Mouse (Mus musculus): ENCODE data around the gene Mrpl46. TPM values are rescaled to one million over a fixed set of nuclear protein-coding genes. Genes with fewer than 3 reads are reported as not detected.

The Mrpl46 gene
- polyA plus RNA-seq, 1 experiment: 22.3 TPM

GRCm38 (mm10) chr7:78737196-78737595, 46.1 kb downstream of the Mrpl46 start:
- Histone ChIP-seq H3K4me2 (ENCODE audit: low read depth) (no peak overlapping the region), H3K4me3 (no peak overlapping the region), H3ac (ENCODE audit: control insufficient read depth, insufficient read length) (no peak overlapping the region), H3K36me3 (ENCODE audit: control insufficient read depth, insufficient read depth) (no peaks in the 10 kb centered on the region), H3K79me2 (ENCODE audit: control insufficient read depth, insufficient read depth) (no peaks in the 10 kb centered on the region), H3K27me3 (ENCODE audit: control insufficient read depth, insufficient read depth, insufficient read length) (peaks cover 13% of the 10 kb centered on the region)
- no peak for TF ChIP-seq USF1 (IDR thresholded peaks at IDR 0.05; ENCODE audit: low read depth)
- TF ChIP-seq TCF3 (IDR thresholded peaks at IDR 0.05; ENCODE audit: insufficient read length, low read depth): no peak
- TF ChIP-seq MYOG (IDR thresholded peaks at IDR 0.05; ENCODE audit: control insufficient read depth in 1 of 3, insufficient read depth in 1 of 3, insufficient read length in 2 of 3, low read depth in 2 of 3): no peak
- TF ChIP-seq E2F4 (IDR thresholded peaks at IDR 0.05; ENCODE audit: insufficient read depth): no peak
- TF ChIP-seq REST (IDR thresholded peaks at IDR 0.05; ENCODE audit: insufficient read depth, insufficient read length): no peak
- TF ChIP-seq MAX (IDR thresholded peaks at IDR 0.05; ENCODE audit: low read depth): no peak
- no peak for TF ChIP-seq POLR2A (IDR thresholded peaks at IDR 0.05; ENCODE audit: insufficient read length, low read depth)
- TF ChIP-seq MYOD1 (IDR thresholded peaks at IDR 0.05; ENCODE audit: control insufficient read depth in 1 of 3, insufficient read length in 2 of 3, low read depth in 2 of 3): no peak
- no peak for TF ChIP-seq SRF (IDR thresholded peaks at IDR 0.05; ENCODE audit: control insufficient read depth, insufficient read length, low read depth)
- TF ChIP-seq POLR2AphosphoS2 (IDR thresholded peaks at IDR 0.05; ENCODE audit: insufficient read length, low read depth): no peak
- TF ChIP-seq TCF12 (IDR thresholded peaks at IDR 0.05; ENCODE audit: insufficient read depth, poor library complexity, severe bottlenecking): no peak
- TF ChIP-seq CEBPB (IDR thresholded peaks at IDR 0.05; ENCODE audit: insufficient read depth, poor library complexity, severe bottlenecking): no peak

- H3K4me2 ChIP-seq (ENCODE audit: low read depth): no peak overlapping the region
- no peaks in the 10 kb centered on the region for H3K36me3 ChIP-seq (ENCODE audit: control insufficient read depth, insufficient read depth)
- H3K4me3 ChIP-seq: no peak overlapping the region
- H3ac ChIP-seq (ENCODE audit: control insufficient read depth, insufficient read length): no peak overlapping the region
- TF ChIP-seq MAX (IDR thresholded peaks at IDR 0.05; ENCODE audit: low read depth) (no peak), POLR2A (IDR thresholded peaks at IDR 0.05; ENCODE audit: insufficient read length, low read depth) (no peak), MYOD1 (IDR thresholded peaks at IDR 0.05; ENCODE audit: control insufficient read depth in 1 of 3, insufficient read length in 2 of 3, low read depth in 2 of 3) (no peak), USF1 (IDR thresholded peaks at IDR 0.05; ENCODE audit: low read depth) (no peak), POLR2AphosphoS2 (IDR thresholded peaks at IDR 0.05; ENCODE audit: insufficient read length, low read depth) (no peak), SRF (IDR thresholded peaks at IDR 0.05; ENCODE audit: control insufficient read depth, insufficient read length, low read depth) (no peak), MYOG (IDR thresholded peaks at IDR 0.05; ENCODE audit: control insufficient read depth in 1 of 3, insufficient read depth in 1 of 3, insufficient read length in 2 of 3, low read depth in 2 of 3) (no peak), CEBPB (IDR thresholded peaks at IDR 0.05; ENCODE audit: insufficient read depth, poor library complexity, severe bottlenecking) (no peak), TCF3 (IDR thresholded peaks at IDR 0.05; ENCODE audit: insufficient read length, low read depth) (no peak), TCF12 (IDR thresholded peaks at IDR 0.05; ENCODE audit: insufficient read depth, poor library complexity, severe bottlenecking) (no peak), E2F4 (IDR thresholded peaks at IDR 0.05; ENCODE audit: insufficient read depth) (no peak), REST (IDR thresholded peaks at IDR 0.05; ENCODE audit: insufficient read depth, insufficient read length) (no peak)
- no peaks in the 10 kb centered on the region for H3K79me2 ChIP-seq (ENCODE audit: control insufficient read depth, insufficient read depth)
- peaks cover 19% of the 10 kb centered on the region for H3K27me3 ChIP-seq (ENCODE audit: control insufficient read depth, insufficient read depth, insufficient read length)
These were observed 51.9 kb downstream of the Mrpl46 start for GRCm38 (mm10) chr7:78731391-78731790.

Other genes with a start within 250 kb of the Mrpl46 start
- 0.17 TPM for gene Ntrk3, start 45.5 kb downstream of the Mrpl46 start, polyA plus RNA-seq (2012; fragmentation: generic; extraction: Trizol)
- gene Mrps11, start 412 bp downstream of the Mrpl46 start, polyA plus RNA-seq (2012; fragmentation: generic; extraction: Trizol): 57.7 TPM
- gene Det1, start 63.7 kb upstream of the Mrpl46 start, polyA plus RNA-seq (2012; fragmentation: generic; extraction: Trizol): 12.0 TPM
- gene Aen, start 112.3 kb upstream of the Mrpl46 start, polyA plus RNA-seq (2012; fragmentation: generic; extraction: Trizol): 52.8 TPM
- 10.5 TPM for gene Isg20, start 129.9 kb upstream of the Mrpl46 start, polyA plus RNA-seq (2012; fragmentation: generic; extraction: Trizol)